Mouse (Mus musculus): ENCODE results near the gene Lclat1.

DNA sequence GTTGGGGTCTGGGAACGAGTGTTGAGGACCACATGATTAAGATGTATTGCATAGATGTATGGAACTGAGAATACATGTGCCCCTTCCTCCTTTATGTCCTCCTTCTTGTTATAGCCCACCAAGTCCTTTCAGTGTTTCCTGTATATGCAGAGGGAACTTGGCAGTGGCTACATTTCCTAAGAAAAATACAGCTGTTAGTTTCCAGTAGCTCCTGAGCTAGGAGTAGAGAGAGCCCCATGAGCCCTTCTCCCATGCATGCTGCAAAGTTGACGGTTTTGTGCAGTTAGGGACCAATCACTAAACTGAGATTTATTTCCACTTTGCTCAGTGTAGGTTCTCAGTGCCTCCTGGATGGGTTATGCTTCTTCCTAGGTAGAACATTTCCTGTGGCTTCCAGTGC lies 105.9 kb downstream of the Lclat1 start:
- TF ChIP-seq CTCF (IDR thresholded peaks at IDR 0.05; ENCODE audit: control insufficient read depth, insufficient read depth, insufficient replicate concordance, low read depth, low read length) (no peak), POLR2A (IDR thresholded peaks at IDR 0.05; ENCODE audit: control insufficient read depth, low read depth, low read length) (no peak)

Measured in testis, adult 2 months (tissue).